Mouse (Mus musculus): ENCODE results near the gene Dlk1. TPM values are rescaled to one million over a fixed set of nuclear protein-coding genes. Genes with fewer than 3 reads are reported as not detected.

Gene Dlk1
- polyA plus RNA-seq, 1 experiment from 2014 or later = 61.8 TPM

DNA sequence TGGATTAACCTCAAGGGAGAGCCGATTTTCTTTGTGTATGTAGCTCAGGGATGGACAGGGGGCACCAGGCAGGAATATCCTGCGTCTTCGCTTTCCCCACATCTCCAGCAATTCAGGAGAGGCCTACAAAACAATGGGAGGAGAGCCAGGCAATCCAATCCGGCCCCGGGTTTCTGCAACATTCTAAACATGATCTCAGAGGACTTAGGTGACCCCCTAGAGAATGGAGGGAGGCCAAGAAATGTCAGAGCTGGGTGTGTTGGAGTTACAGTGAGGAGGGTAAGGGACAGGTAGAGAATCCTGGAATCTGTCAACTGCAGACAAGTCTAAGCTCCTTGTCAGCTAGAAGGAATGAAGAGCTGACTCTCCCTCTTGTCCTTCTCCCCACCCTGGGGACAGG lies 35.9 kb upstream of the Dlk1 start:
- H3K4me3 ChIP-seq (ENCODE audit: low read depth, low read length) = no peak overlapping the region
- H3K9ac ChIP-seq (ENCODE audit: low read length) = no peak overlapping the region
- DNase-seq (ENCODE audit: low spot score) = no peak
- H3K27me3 ChIP-seq (replicated peaks; ENCODE audit: control insufficient read depth, insufficient read depth, low read length) = no peaks in the 10 kb centered on the region
- no peak overlapping the region for H3K27ac ChIP-seq (ENCODE audit: low read depth, low read length)
- peaks cover 10% of the 10 kb centered on the region; the same call in 1 of the 2 replicates for H3K4me1 ChIP-seq (ENCODE audit: control insufficient read depth, insufficient read depth, low read length)
- H3K4me2 ChIP-seq (ENCODE audit: low read length) = no peak overlapping the region
- 90% methylated on average over 5 of the region's 5 CpGs for WGBS
- no peaks in the 10 kb centered on the region for H3K36me3 ChIP-seq (ENCODE audit: control insufficient read depth, insufficient read depth, low read length)
- H3K9me3 ChIP-seq (replicated peaks; ENCODE audit: control insufficient read depth, low read length) = no peaks in the 10 kb centered on the region
- ATAC-seq = no peak

GRCm38 (mm10) chr12:109417476-109418201 lies 35.0 kb upstream of the Dlk1 start:
- DNase-seq (ENCODE audit: low spot score) (no peak), ATAC-seq (peak; percentile 52)
- Histone ChIP-seq H3K9me3 (replicated peaks; ENCODE audit: control insufficient read depth, low read length) (no peaks in the 10 kb centered on the region), H3K4me3 (ENCODE audit: low read depth, low read length) (no peak overlapping the region), H3K4me2 (ENCODE audit: low read length) (no peak overlapping the region), H3K36me3 (ENCODE audit: control insufficient read depth, insufficient read depth, low read length) (no peaks in the 10 kb centered on the region), H3K4me1 (ENCODE audit: control insufficient read depth, insufficient read depth, low read length) (peaks cover 3% of the 10 kb centered on the region; the same call in 1 of the 2 replicates), H3K27me3 (replicated peaks; ENCODE audit: control insufficient read depth, insufficient read depth, low read length) (no peaks in the 10 kb centered on the region), H3K9ac (ENCODE audit: low read length) (no peak overlapping the region), H3K27ac (ENCODE audit: low read depth, low read length) (no peak overlapping the region)
- 45% methylated on average over 14 of the region's 14 CpGs for WGBS

DNA sequence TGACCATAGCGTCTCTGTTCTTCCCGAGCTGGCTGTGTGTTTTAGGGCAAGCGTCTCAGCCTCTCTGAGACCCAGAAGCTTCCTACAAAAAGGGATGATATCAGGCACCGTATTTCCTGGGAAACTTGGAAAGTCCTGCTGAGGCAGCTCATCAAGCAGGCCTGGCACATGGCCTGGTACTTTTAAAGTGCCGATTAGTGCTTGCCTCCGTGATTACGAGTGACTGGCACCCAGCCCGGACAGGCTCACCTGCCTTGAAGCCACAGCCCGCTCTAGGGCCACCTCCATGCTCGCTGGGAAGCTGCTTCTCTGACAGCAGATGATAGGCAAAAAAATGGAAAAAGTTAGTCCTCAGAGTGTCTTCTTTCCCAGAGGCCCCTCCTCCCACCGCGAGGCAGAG lies 32.6 kb upstream of the Dlk1 start:
- H3K4me1 ChIP-seq (ENCODE audit: control insufficient read depth, insufficient read depth, low read length) = peaks cover 3% of the 10 kb centered on the region; the same call in 1 of the 2 replicates
- H3K36me3 ChIP-seq (ENCODE audit: control insufficient read depth, insufficient read depth, low read length) = no peaks in the 10 kb centered on the region
- 59% methylated on average over 12 of the region's 12 CpGs for WGBS
- H3K4me3 ChIP-seq (ENCODE audit: low read depth, low read length) = no peak overlapping the region
- DNase-seq (ENCODE audit: low spot score) (peak; percentile 34), ATAC-seq (no peak)
- H3K9me3 ChIP-seq (replicated peaks; ENCODE audit: control insufficient read depth, low read length) = no peaks in the 10 kb centered on the region
- H3K27ac ChIP-seq (ENCODE audit: low read depth, low read length) = no peak overlapping the region
- H3K4me2 ChIP-seq (ENCODE audit: low read length) = no peak overlapping the region
- H3K27me3 ChIP-seq (replicated peaks; ENCODE audit: control insufficient read depth, insufficient read depth, low read length) = no peaks in the 10 kb centered on the region
- no peak overlapping the region for H3K9ac ChIP-seq (ENCODE audit: low read length)

- Histone ChIP-seq H3K36me3 (ENCODE audit: control insufficient read depth, insufficient read depth, low read length) (no peaks in the 10 kb centered on the region), H3K9me3 (replicated peaks; ENCODE audit: control insufficient read depth, low read length) (no peaks in the 10 kb centered on the region), H3K9ac (ENCODE audit: low read length) (no peak overlapping the region), H3K27ac (ENCODE audit: low read depth, low read length) (no peak overlapping the region), H3K4me1 (ENCODE audit: control insufficient read depth, insufficient read depth, low read length) (no peaks in the 10 kb centered on the region), H3K4me2 (ENCODE audit: low read length) (no peak overlapping the region), H3K27me3 (replicated peaks; ENCODE audit: control insufficient read depth, insufficient read depth, low read length) (no peaks in the 10 kb centered on the region), H3K4me3 (ENCODE audit: low read depth, low read length) (no peak overlapping the region)
- ATAC-seq (no peak), DNase-seq (ENCODE audit: low spot score) (no peak)
- 38% methylated on average over 2 of the region's 2 CpGs for WGBS
Observed at GRCm38 (mm10) chr12:109423163-109423562, 29.5 kb upstream of the Dlk1 start.

- Histone ChIP-seq H3K36me3 (ENCODE audit: control insufficient read depth, insufficient read depth, low read length) (no peaks in the 10 kb centered on the region), H3K9ac (ENCODE audit: low read length) (no peak overlapping the region), H3K27ac (ENCODE audit: low read depth, low read length) (no peak overlapping the region), H3K4me3 (ENCODE audit: low read depth, low read length) (no peak overlapping the region), H3K4me1 (ENCODE audit: control insufficient read depth, insufficient read depth, low read length) (no peaks in the 10 kb centered on the region), H3K4me2 (ENCODE audit: low read length) (no peak overlapping the region), H3K27me3 (replicated peaks; ENCODE audit: control insufficient read depth, insufficient read depth, low read length) (no peaks in the 10 kb centered on the region), H3K9me3 (replicated peaks; ENCODE audit: control insufficient read depth, low read length) (no peaks in the 10 kb centered on the region)
- ATAC-seq = no peak
- no peak for DNase-seq (ENCODE audit: low spot score)
- 67% methylated on average over 4 of the region's 4 CpGs for WGBS
Observed at GRCm38 (mm10) chr12:109423716-109424429, 28.8 kb upstream of the Dlk1 start.

- 26% methylated on average over 20 of the region's 20 CpGs for WGBS
- H3K4me3 ChIP-seq (ENCODE audit: low read depth, low read length) = no peak overlapping the region
- H3K4me2 ChIP-seq (ENCODE audit: low read length) = 0 out of 2 replicates have a peak overlapping the region, but pooled peaks have one; percentile 3
- H3K4me1 ChIP-seq (ENCODE audit: control insufficient read depth, insufficient read depth, low read length) = no peaks in the 10 kb centered on the region
- H3K9ac ChIP-seq (ENCODE audit: low read length) = peak overlapping the region; percentile 40; the same call in 1 of the 2 replicates
- DNase-seq (ENCODE audit: low spot score) (peak; percentile 44), ATAC-seq (no peak)
- H3K27ac ChIP-seq (ENCODE audit: low read depth, low read length) = no peak overlapping the region
- no peaks in the 10 kb centered on the region for H3K36me3 ChIP-seq (ENCODE audit: control insufficient read depth, insufficient read depth, low read length)
- H3K27me3 ChIP-seq (replicated peaks; ENCODE audit: control insufficient read depth, insufficient read depth, low read length) = no peaks in the 10 kb centered on the region
- H3K9me3 ChIP-seq (replicated peaks; ENCODE audit: control insufficient read depth, low read length) = no peaks in the 10 kb centered on the region
Observed at GRCm38 (mm10) chr12:109424753-109425332, 27.8 kb upstream of the Dlk1 start.

DNA sequence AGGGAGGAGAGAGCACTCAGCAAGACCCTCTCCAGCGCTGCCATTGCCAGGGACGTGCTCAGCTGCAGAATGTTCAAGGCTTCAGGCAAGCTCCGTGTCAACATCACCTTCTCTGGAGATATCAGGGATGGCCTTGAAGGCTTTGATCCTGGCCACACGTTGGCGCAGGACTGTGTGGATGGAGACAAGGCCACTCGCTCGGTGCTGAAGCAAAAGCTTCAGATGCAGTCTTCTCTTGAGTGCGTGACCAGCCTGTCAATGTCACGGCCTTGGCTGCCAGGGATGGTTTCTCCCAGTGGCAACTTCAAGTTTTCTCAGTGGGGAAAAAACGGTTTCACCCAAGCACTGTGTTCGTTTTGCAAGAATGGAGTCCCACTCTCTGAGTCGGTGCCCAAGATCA lies 26.6 kb upstream of the Dlk1 start:
- ATAC-seq = no peak

GRCm38 (mm10) chr12:109432475-109433130 lies 20.0 kb upstream of the Dlk1 start:
- ATAC-seq (no peak), DNase-seq (ENCODE audit: low spot score) (no peak)
- WGBS = 77% methylated on average over 6 of the region's 6 CpGs
- peaks cover 8% of the 10 kb centered on the region; the same call in 1 of the 2 replicates for H3K4me1 ChIP-seq (ENCODE audit: control insufficient read depth, insufficient read depth, low read length)
- H3K27ac ChIP-seq (ENCODE audit: low read depth, low read length) = no peak overlapping the region
- H3K36me3 ChIP-seq (ENCODE audit: control insufficient read depth, insufficient read depth, low read length) = no peaks in the 10 kb centered on the region
- no peaks in the 10 kb centered on the region for H3K27me3 ChIP-seq (replicated peaks; ENCODE audit: control insufficient read depth, insufficient read depth, low read length)
- no peaks in the 10 kb centered on the region for H3K9me3 ChIP-seq (replicated peaks; ENCODE audit: control insufficient read depth, low read length)
- H3K9ac ChIP-seq (ENCODE audit: low read length) = no peak overlapping the region
- no peak overlapping the region for H3K4me2 ChIP-seq (ENCODE audit: low read length)
- H3K4me3 ChIP-seq (ENCODE audit: low read depth, low read length) = no peak overlapping the region

More for the DNA sequence above, 26.6 kb upstream of the Dlk1 start:
- no peak overlapping the region for H3K4me2 ChIP-seq (ENCODE audit: low read length)
- no peaks in the 10 kb centered on the region for H3K9me3 ChIP-seq (replicated peaks; ENCODE audit: control insufficient read depth, low read length)
- no peaks in the 10 kb centered on the region for H3K36me3 ChIP-seq (ENCODE audit: control insufficient read depth, insufficient read depth, low read length)
- H3K27ac ChIP-seq (ENCODE audit: low read depth, low read length) = no peak overlapping the region
- no peaks in the 10 kb centered on the region for H3K4me1 ChIP-seq (ENCODE audit: control insufficient read depth, insufficient read depth, low read length)
- no peak for DNase-seq (ENCODE audit: low spot score)
- H3K27me3 ChIP-seq (replicated peaks; ENCODE audit: control insufficient read depth, insufficient read depth, low read length) = no peaks in the 10 kb centered on the region
- 88% methylated on average over 12 of the region's 12 CpGs for WGBS
- no peak overlapping the region for H3K9ac ChIP-seq (ENCODE audit: low read length)
- no peak overlapping the region for H3K4me3 ChIP-seq (ENCODE audit: low read depth, low read length)
